Mouse (Mus musculus): ENCODE measurements around the gene Gpr89. TPM values are rescaled to one million over a fixed set of nuclear protein-coding genes. Genes with fewer than 3 reads are reported as not detected.

Gpr89 gene
- total and polyA plus RNA-seq, 2 experiments from 2014 or later = 34.9 to 40.3 TPM

GRCm38 (mm10) chr3:96872501-96872900 is 32.6 kb downstream of the Gpr89 start:
- no peaks in the 10 kb centered on the region for H3K9me3 ChIP-seq (ENCODE audit: low read length)
- WGBS = 97% methylated on average over 8 of the region's 8 CpGs
- no peak overlapping the region for H3K4me3 ChIP-seq (ENCODE audit: low read length)
- TF ChIP-seq CTCF (IDR thresholded peaks at IDR 0.05; ENCODE audit: low read depth) = no peak
- H3K4me2 ChIP-seq (ENCODE audit: low read depth, low read length) = no peak overlapping the region
- H3K4me1 ChIP-seq (ENCODE audit: insufficient read depth, low read length) = no peaks in the 10 kb centered on the region
- peaks cover 52% of the 10 kb centered on the region for H3K36me3 ChIP-seq (ENCODE audit: insufficient read depth, low read length)
- no peak overlapping the region for H3K27ac ChIP-seq
- H3K9ac ChIP-seq (replicated peaks; ENCODE audit: low read length) = no peak overlapping the region
- DNase-seq (ENCODE audit: low spot score) (no peak), ATAC-seq (no peak)
- H3K27me3 ChIP-seq (ENCODE audit: insufficient read depth, low read length) = no peaks in the 10 kb centered on the region

DNA sequence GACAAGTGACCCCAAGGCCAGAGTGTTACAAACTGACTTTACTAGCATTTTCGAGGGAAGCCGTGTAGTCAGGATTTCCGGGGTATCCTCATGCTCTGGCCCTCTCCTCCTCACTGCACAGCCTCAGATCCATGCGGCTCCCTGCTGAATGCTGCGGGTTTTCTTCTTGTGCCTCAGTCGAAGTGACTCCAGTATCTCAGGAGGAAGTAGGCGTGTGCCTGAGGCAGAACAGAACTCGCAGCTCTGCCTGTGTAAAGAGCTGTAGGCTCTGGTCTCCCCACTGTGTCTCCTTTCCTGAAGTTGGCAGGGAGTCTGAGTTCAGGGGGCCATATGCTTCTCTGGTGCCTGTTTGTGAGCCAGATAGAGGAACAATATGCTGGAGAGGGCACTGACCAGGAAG is 34.1 kb downstream of the Gpr89 start:
- H3K27ac ChIP-seq = no peak overlapping the region
- WGBS = 93% methylated on average over 8 of the region's 8 CpGs
- no peaks in the 10 kb centered on the region for H3K27me3 ChIP-seq (ENCODE audit: insufficient read depth, low read length)
- no peak for DNase-seq (ENCODE audit: low spot score)
- ATAC-seq = no peak
- H3K4me3 ChIP-seq (ENCODE audit: low read length) = no peak overlapping the region
- H3K9ac ChIP-seq (replicated peaks; ENCODE audit: low read length) = no peak overlapping the region
- H3K36me3 ChIP-seq (ENCODE audit: insufficient read depth, low read length) = peaks cover 52% of the 10 kb centered on the region
- no peak for TF ChIP-seq CTCF (IDR thresholded peaks at IDR 0.05; ENCODE audit: low read depth)
- H3K4me1 ChIP-seq (ENCODE audit: insufficient read depth, low read length) = no peaks in the 10 kb centered on the region
- no peaks in the 10 kb centered on the region for H3K9me3 ChIP-seq (ENCODE audit: low read length)
- H3K4me2 ChIP-seq (ENCODE audit: low read depth, low read length) = no peak overlapping the region

DNA sequence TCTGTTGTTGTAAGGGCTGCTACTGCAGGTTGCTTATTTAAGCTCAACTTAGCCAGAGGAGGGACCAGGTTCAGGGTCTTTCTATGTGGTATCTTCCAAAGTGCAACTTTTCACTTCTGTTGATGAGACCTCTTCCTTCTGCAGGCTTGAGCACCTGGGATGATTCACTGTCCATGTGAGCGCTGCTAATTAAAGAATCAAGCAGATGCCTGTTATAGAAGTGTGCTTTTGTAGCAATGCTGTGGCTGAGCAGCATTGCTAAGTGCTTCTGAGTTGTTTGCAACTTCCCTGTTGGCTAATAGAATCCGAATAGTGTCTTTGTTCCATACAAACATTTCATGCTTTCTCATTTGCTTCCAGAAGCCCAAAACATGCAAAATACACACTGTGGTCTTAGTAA is 34.9 kb downstream of the Gpr89 start:
- H3K36me3 ChIP-seq (ENCODE audit: insufficient read depth, low read length) = peaks cover 48% of the 10 kb centered on the region
- no peak for DNase-seq (ENCODE audit: low spot score)

DNA sequence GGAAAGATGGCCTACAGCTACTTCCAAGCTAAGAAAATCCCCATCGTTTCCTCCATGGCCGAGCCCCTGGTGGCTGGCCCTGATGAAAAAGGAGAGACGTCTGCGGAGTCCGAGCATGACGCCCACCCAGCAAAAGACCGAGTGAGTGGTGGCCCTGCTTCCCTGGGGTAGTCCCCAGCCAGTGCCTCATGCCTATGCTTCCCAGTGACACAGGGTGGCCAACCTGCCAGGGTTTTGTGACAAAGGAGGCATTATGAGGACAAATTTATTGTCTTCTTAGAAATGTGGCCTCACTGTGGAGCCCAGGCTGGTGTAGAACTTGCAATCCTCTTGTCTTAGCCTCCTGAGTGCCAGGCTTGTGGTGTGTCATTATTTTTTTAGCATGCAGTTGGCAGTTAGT is 36.1 kb downstream of the Gpr89 start:
- ATAC-seq = no peak
- 95% methylated on average over 7 of the region's 7 CpGs for WGBS
- peaks cover 42% of the 10 kb centered on the region for H3K36me3 ChIP-seq (ENCODE audit: insufficient read depth, low read length)

More for the DNA sequence above, 34.9 kb downstream of the Gpr89 start:
- no peak overlapping the region for H3K4me3 ChIP-seq (ENCODE audit: low read length)
- no peak for ATAC-seq
- no peak overlapping the region for H3K27ac ChIP-seq
- no peak for TF ChIP-seq CTCF (IDR thresholded peaks at IDR 0.05; ENCODE audit: low read depth)
- no peaks in the 10 kb centered on the region for H3K9me3 ChIP-seq (ENCODE audit: low read length)
- WGBS = 97% methylated on average over 2 of the region's 2 CpGs
- H3K4me1 ChIP-seq (ENCODE audit: insufficient read depth, low read length) = no peaks in the 10 kb centered on the region
- H3K27me3 ChIP-seq (ENCODE audit: insufficient read depth, low read length) = no peaks in the 10 kb centered on the region
- H3K9ac ChIP-seq (replicated peaks; ENCODE audit: low read length) = no peak overlapping the region
- no peak overlapping the region for H3K4me2 ChIP-seq (ENCODE audit: low read depth, low read length)

GRCm38 (mm10) chr3:96868566-96868965 is 36.6 kb downstream of the Gpr89 start:
- no peaks in the 10 kb centered on the region for H3K9me3 ChIP-seq (ENCODE audit: low read length)
- H3K36me3 ChIP-seq (ENCODE audit: insufficient read depth, low read length) = peaks cover 36% of the 10 kb centered on the region
- H3K9ac ChIP-seq (replicated peaks; ENCODE audit: low read length) = no peak overlapping the region
- H3K4me2 ChIP-seq (ENCODE audit: low read depth, low read length) = no peak overlapping the region
- H3K27me3 ChIP-seq (ENCODE audit: insufficient read depth, low read length) = no peaks in the 10 kb centered on the region
- DNase-seq (ENCODE audit: low spot score) (no peak), ATAC-seq (no peak)
- H3K4me1 ChIP-seq (ENCODE audit: insufficient read depth, low read length) = no peaks in the 10 kb centered on the region
- 94% methylated on average over 8 of the region's 8 CpGs for WGBS
- H3K27ac ChIP-seq = no peak overlapping the region
- TF ChIP-seq CTCF (IDR thresholded peaks at IDR 0.05; ENCODE audit: low read depth) = no peak
- H3K4me3 ChIP-seq (ENCODE audit: low read length) = no peak overlapping the region

More for the DNA sequence above, 36.1 kb downstream of the Gpr89 start:
- Histone ChIP-seq H3K9ac (replicated peaks; ENCODE audit: low read length) (no peak overlapping the region), H3K4me1 (ENCODE audit: insufficient read depth, low read length) (no peaks in the 10 kb centered on the region), H3K4me3 (ENCODE audit: low read length) (no peak overlapping the region), H3K9me3 (ENCODE audit: low read length) (no peaks in the 10 kb centered on the region), H3K4me2 (ENCODE audit: low read depth, low read length) (no peak overlapping the region), H3K27me3 (ENCODE audit: insufficient read depth, low read length) (no peaks in the 10 kb centered on the region), H3K27ac (no peak overlapping the region)
- no peak for DNase-seq (ENCODE audit: low spot score)
- TF ChIP-seq CTCF (IDR thresholded peaks at IDR 0.05; ENCODE audit: low read depth) = no peak

- ATAC-seq (no peak), DNase-seq (ENCODE audit: low spot score) (no peak)
- WGBS = 91% methylated on average over 3 of the region's 3 CpGs
- H3K4me1 ChIP-seq (ENCODE audit: insufficient read depth, low read length) = no peaks in the 10 kb centered on the region
- H3K36me3 ChIP-seq (ENCODE audit: insufficient read depth, low read length) = peaks cover 29% of the 10 kb centered on the region
- H3K4me3 ChIP-seq (ENCODE audit: low read length) = no peak overlapping the region
- TF ChIP-seq CTCF (IDR thresholded peaks at IDR 0.05; ENCODE audit: low read depth) = no peak
- no peak overlapping the region for H3K4me2 ChIP-seq (ENCODE audit: low read depth, low read length)
- no peaks in the 10 kb centered on the region for H3K9me3 ChIP-seq (ENCODE audit: low read length)
- H3K27ac ChIP-seq = no peak overlapping the region
- no peaks in the 10 kb centered on the region for H3K27me3 ChIP-seq (ENCODE audit: insufficient read depth, low read length)
- H3K9ac ChIP-seq (replicated peaks; ENCODE audit: low read length) = no peak overlapping the region
Observed at GRCm38 (mm10) chr3:96867863-96868262, 37.3 kb downstream of the Gpr89 start.

GRCm38 (mm10) chr3:96860498-96860897 is 44.6 kb downstream of the Gpr89 start:
- no peak overlapping the region for H3K27ac ChIP-seq
- H3K9ac ChIP-seq (replicated peaks; ENCODE audit: low read length) = no peak overlapping the region
- H3K9me3 ChIP-seq (ENCODE audit: low read length) = no peaks in the 10 kb centered on the region
- 91% methylated on average over 5 of the region's 5 CpGs for WGBS
- DNase-seq (ENCODE audit: low spot score) = no peak
- no peak overlapping the region for H3K4me2 ChIP-seq (ENCODE audit: low read depth, low read length)
- H3K36me3 ChIP-seq (ENCODE audit: insufficient read depth, low read length) = no peaks in the 10 kb centered on the region; the same call in 1 of the 2 replicates
- no peaks in the 10 kb centered on the region for H3K4me1 ChIP-seq (ENCODE audit: insufficient read depth, low read length)
- H3K4me3 ChIP-seq (ENCODE audit: low read length) = no peak overlapping the region
- ATAC-seq = no peak
- TF ChIP-seq CTCF (IDR thresholded peaks at IDR 0.05; ENCODE audit: low read depth) = no peak
- no peaks in the 10 kb centered on the region for H3K27me3 ChIP-seq (ENCODE audit: insufficient read depth, low read length)

Data from hindbrain, postnatal 0 days (tissue).